Mouse (Mus musculus): ENCODE measurements around the gene Hfm1.

DNA sequence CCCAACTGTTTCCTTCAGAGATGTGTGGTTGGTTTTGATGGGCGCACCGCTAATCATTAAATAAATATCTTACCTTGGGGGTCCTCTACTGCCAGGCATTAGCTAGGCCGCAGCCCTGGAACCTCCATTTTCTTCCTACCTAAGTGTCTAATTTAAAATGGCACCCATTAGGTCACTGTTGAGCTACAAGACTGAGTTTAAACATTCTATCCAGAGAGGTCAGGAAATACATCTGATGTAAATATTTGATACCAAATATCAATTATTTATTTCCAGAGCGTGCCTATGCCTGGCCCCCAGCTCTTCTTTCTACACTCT is 207 bp upstream of the Hfm1 start:
- TF ChIP-seq GATA1 (IDR thresholded peaks at IDR 0.05; ENCODE audit: low read length) (no peak), TAL1 (IDR thresholded peaks at IDR 0.05; ENCODE audit: low read length) (no peak)

Data from erythroblast, embryonic 14.5 days (primary cell).